Mouse (Mus musculus): Measurements from ENCODE around the gene Cdkal1. TPM values are rescaled to one million over a fixed set of nuclear protein-coding genes. Genes with fewer than 3 reads are reported as not detected.
A peak's percentile ranks its signal among the peaks of the same experiment; 100 is the strongest.

The Cdkal1 gene
- total and polyA plus RNA-seq, 3 experiments = 3.9 to 30.3 (median 29.9) TPM

DNA sequence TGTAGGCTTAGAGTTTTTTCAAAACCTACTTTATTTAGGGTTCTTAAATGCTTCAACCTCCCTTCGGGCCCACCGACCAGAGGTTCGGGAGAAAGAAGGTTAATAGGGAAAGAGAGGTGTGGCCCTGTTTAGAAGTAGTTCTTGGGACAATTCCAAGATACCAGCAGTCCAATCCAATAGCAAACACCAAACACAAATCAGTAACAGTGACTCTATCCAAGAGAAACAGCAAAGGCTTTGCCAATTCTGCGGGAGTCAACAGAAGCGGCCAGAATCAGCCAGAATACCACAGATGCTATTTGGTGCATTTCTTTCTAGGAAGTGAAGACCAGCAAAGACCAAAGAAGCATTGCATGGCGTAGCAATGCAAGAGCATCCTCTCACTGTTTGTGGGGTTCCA lies 646.7 kb downstream of the Cdkal1 start:
- H3K27ac ChIP-seq = no peak overlapping the region
- peak in 1 of 2 experiments; percentile 26 for DNase-seq
- no peak for TF ChIP-seq EP300 (IDR thresholded peaks at IDR 0.05; ENCODE audit: insufficient read depth, low read depth, low read length)
- no peak for TF ChIP-seq CTCF (IDR thresholded peaks at IDR 0.05)
- no peak for TF ChIP-seq POLR2A (IDR thresholded peaks at IDR 0.05; ENCODE audit: insufficient read depth, low read depth, low read length)
- no peaks in the 10 kb centered on the region for H3K27me3 ChIP-seq (ENCODE audit: control insufficient read depth, insufficient read depth, low read length)
- H3K9ac ChIP-seq (ENCODE audit: low read depth, low read length) = no peak overlapping the region
- no peaks in the 10 kb centered on the region for H3K36me3 ChIP-seq (ENCODE audit: control insufficient read depth, insufficient read depth, low read length)
- no peak overlapping the region for H3K4me3 ChIP-seq
- WGBS = 67% methylated on average over 6 of the region's 6 CpGs
- intact Hi-C loops (cut with DNase I) = no loop called here
- peaks cover 1% of the 10 kb centered on the region for H3K4me1 ChIP-seq (ENCODE audit: control insufficient read depth, insufficient read depth, low read length)
- no peaks in the 10 kb centered on the region for H3K79me2 ChIP-seq (replicated peaks; ENCODE audit: control insufficient read depth, insufficient read depth, low read length)

DNA sequence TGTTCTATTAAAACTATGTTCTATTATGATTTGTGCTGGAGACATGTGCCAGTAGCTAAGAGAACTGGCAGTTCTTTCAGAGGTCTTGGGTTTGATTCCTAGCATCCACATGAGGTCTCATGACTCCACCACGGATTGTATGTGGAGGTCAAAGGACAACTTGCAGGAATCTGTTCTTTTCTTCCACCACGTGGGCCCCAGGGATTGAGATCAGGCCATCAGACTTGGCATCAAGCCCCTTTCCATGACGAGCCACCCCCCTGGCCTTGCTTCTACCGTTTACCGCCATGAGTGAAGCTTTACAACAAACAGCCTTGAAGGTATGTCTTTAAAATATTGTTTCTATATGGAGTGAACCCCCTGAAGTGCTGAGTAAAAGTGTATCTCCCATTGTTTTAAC lies 651.6 kb downstream of the Cdkal1 start:
- no peak for DNase-seq
- H3K4me3 ChIP-seq = no peak overlapping the region
- intact Hi-C loops (cut with DNase I) = loop anchor here (5.0 kb wide), 1 partner anchor 247 kb away; no protein-coding TSS in a partner anchor
- WGBS = 67% methylated on average over 5 of the region's 5 CpGs
- peaks cover 10% of the 10 kb centered on the region for H3K4me1 ChIP-seq (ENCODE audit: control insufficient read depth, insufficient read depth, low read length)
- TF ChIP-seq CTCF (IDR thresholded peaks at IDR 0.05) (no peak), POLR2A (IDR thresholded peaks at IDR 0.05; ENCODE audit: insufficient read depth, low read depth, low read length) (no peak), EP300 (IDR thresholded peaks at IDR 0.05; ENCODE audit: insufficient read depth, low read depth, low read length) (no peak)
- no peaks in the 10 kb centered on the region for H3K27me3 ChIP-seq (ENCODE audit: control insufficient read depth, insufficient read depth, low read length)
- H3K27ac ChIP-seq = no peak overlapping the region; the same call in 1 of the 2 replicates
- no peak overlapping the region for H3K9ac ChIP-seq (ENCODE audit: low read depth, low read length)
- H3K79me2 ChIP-seq (replicated peaks; ENCODE audit: control insufficient read depth, insufficient read depth, low read length) = no peaks in the 10 kb centered on the region
- H3K36me3 ChIP-seq (ENCODE audit: control insufficient read depth, insufficient read depth, low read length) = no peaks in the 10 kb centered on the region; the same call in 1 of the 2 replicates

DNA sequence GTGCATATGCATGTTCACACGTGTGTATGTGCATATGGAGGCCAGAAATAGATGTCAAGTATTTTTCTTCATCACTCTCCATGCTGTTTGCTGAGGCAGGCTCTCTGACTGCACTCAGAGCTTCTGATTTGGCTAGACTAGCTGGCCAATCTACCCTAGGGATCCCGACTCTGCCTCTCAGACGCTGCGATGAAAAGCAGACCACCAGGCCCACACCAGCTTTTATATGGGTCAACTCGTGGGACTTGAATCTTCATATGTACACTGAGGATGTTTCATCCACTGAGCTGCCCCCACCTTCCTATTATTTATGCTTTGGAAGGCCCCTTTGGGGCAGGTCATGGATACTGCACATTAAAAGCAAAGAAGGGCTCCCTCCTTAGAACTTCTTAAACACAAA lies 652.0 kb downstream of the Cdkal1 start:
- Histone ChIP-seq H3K79me2 (replicated peaks; ENCODE audit: control insufficient read depth, insufficient read depth, low read length) (no peaks in the 10 kb centered on the region), H3K4me1 (ENCODE audit: control insufficient read depth, insufficient read depth, low read length) (peaks cover 10% of the 10 kb centered on the region), H3K9ac (ENCODE audit: low read depth, low read length) (no peak overlapping the region), H3K27ac (peak overlapping the region; percentile 77), H3K27me3 (ENCODE audit: control insufficient read depth, insufficient read depth, low read length) (no peaks in the 10 kb centered on the region), H3K36me3 (ENCODE audit: control insufficient read depth, insufficient read depth, low read length) (no peaks in the 10 kb centered on the region; the same call in 1 of the 2 replicates), H3K4me3 (no peak overlapping the region)
- intact Hi-C loops (cut with DNase I) = loop anchor here (5.0 kb wide), 1 partner anchor 246 kb away; no protein-coding TSS in a partner anchor
- no peak for TF ChIP-seq CTCF (IDR thresholded peaks at IDR 0.05)
- no peak for TF ChIP-seq EP300 (IDR thresholded peaks at IDR 0.05; ENCODE audit: insufficient read depth, low read depth, low read length)
- no peak for TF ChIP-seq POLR2A (IDR thresholded peaks at IDR 0.05; ENCODE audit: insufficient read depth, low read depth, low read length)
- DNase-seq = no peak
- WGBS = 75% methylated on average over 5 of the region's 5 CpGs

DNA sequence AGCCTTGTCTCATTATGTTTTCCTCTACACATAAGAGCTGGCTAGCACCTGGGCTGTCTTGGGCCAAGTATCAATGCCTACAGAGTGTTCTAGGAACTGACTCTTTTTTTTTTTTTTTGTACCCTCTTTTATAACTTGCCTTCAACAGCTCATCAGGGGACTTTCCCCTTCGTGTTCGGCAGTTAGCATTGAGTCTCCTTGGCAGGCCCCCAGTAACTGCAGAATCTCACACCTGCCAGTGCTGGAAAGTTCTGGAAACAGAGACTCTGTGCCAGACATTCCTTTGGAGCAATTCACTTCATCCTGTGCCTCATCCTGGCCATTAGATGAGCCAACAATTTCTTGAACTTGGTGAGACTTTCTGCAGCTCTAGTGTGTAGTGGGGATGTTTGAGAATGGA lies 652.9 kb downstream of the Cdkal1 start:
- Histone ChIP-seq H3K27me3 (ENCODE audit: control insufficient read depth, insufficient read depth, low read length) (no peaks in the 10 kb centered on the region), H3K4me1 (ENCODE audit: control insufficient read depth, insufficient read depth, low read length) (peaks cover 10% of the 10 kb centered on the region), H3K79me2 (replicated peaks; ENCODE audit: control insufficient read depth, insufficient read depth, low read length) (no peaks in the 10 kb centered on the region), H3K4me3 (no peak overlapping the region), H3K27ac (peak overlapping the region; percentile 77), H3K36me3 (ENCODE audit: control insufficient read depth, insufficient read depth, low read length) (no peaks in the 10 kb centered on the region; the same call in 1 of the 2 replicates), H3K9ac (ENCODE audit: low read depth, low read length) (no peak overlapping the region)
- intact Hi-C loops (cut with DNase I) = loop anchor here (5.0 kb wide), 1 partner anchor 245 kb away; no protein-coding TSS in a partner anchor
- WGBS = 5% methylated on average over 2 of the region's 2 CpGs
- TF ChIP-seq EP300 (IDR thresholded peaks at IDR 0.05; ENCODE audit: insufficient read depth, low read depth, low read length) (peak; percentile 94), CTCF (IDR thresholded peaks at IDR 0.05) (no peak), POLR2A (IDR thresholded peaks at IDR 0.05; ENCODE audit: insufficient read depth, low read depth, low read length) (0 out of 2 replicates have a peak, but pooled peaks have one; percentile 11)
- DNase-seq = peak; percentile 77 to 88

DNA sequence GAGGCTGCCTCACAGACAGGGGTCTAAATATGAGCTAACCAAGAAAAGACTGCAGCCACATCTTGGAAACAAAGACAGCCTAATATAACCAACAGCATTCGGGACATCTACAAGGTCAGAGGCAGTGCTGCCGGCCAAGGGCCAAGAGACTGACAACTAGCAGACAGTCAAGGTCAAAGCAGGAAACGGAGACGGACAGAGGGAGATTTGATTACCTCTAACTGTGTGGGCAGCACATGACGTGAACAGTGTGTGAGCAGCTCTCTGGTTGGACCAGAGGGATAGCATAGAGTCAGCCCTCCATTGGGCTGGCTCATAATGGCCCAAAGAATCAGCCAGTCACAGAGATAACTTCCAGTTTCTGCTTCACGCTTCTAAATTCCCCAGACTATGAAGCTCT lies 655.8 kb downstream of the Cdkal1 start:
- Histone ChIP-seq H3K4me3 (no peak overlapping the region), H3K27ac (peak overlapping the region; percentile 77), H3K36me3 (ENCODE audit: control insufficient read depth, insufficient read depth, low read length) (no peaks in the 10 kb centered on the region; the same call in 1 of the 2 replicates), H3K27me3 (ENCODE audit: control insufficient read depth, insufficient read depth, low read length) (no peaks in the 10 kb centered on the region), H3K79me2 (replicated peaks; ENCODE audit: control insufficient read depth, insufficient read depth, low read length) (no peaks in the 10 kb centered on the region), H3K9ac (ENCODE audit: low read depth, low read length) (no peak overlapping the region), H3K4me1 (ENCODE audit: control insufficient read depth, insufficient read depth, low read length) (peaks cover 10% of the 10 kb centered on the region)
- intact Hi-C loops (cut with DNase I) = loop anchor here (5.0 kb wide), 2 partner anchors 242 to 433 kb away; no protein-coding TSS in a partner anchor
- DNase-seq = peak; percentile 51 to 81
- peak; percentile 88 for TF ChIP-seq EP300 (IDR thresholded peaks at IDR 0.05; ENCODE audit: insufficient read depth, low read depth, low read length)
- no peak for TF ChIP-seq CTCF (IDR thresholded peaks at IDR 0.05)
- WGBS = 14% methylated on average over 6 of the region's 6 CpGs

DNA sequence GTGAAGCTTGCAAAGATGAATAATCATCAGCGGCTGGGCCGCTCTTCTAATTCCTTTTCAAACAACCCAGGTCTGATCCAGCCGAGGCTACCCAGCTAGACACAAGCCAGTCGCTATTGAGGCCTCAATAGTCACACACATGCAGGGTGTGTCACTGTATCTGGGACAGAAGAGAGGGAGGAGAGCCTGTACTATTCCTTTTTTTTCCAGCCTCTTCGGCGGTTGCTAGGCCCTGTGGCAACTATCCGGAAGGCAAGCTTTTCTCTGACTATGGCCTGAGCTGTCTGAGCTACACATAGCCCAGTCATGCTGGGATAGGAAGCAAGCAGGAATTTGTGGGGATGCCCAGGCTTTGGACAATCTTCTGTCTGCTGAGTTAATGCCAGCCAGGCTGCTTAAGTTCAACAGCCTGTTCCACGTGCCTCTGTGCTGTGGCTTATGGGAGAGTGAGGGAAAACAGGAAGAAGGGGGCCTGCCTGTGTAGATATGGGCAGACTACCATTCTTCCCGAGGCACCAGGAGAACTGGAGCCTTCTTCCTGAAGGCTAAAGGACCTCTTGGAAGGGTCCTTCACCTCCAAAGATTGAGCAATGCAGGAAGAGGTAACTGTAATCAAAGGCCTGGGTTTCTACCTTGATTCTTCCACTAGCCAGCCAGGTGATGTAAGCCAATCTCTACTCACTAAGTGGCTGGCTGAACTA lies 658.5 kb downstream of the Cdkal1 start:
- Histone ChIP-seq H3K36me3 (ENCODE audit: control insufficient read depth, insufficient read depth, low read length) (peaks cover 11% of the 10 kb centered on the region), H3K4me1 (ENCODE audit: control insufficient read depth, insufficient read depth, low read length) (peaks cover 7% of the 10 kb centered on the region; the same call in 1 of the 2 replicates), H3K27me3 (ENCODE audit: control insufficient read depth, insufficient read depth, low read length) (no peaks in the 10 kb centered on the region), H3K4me3 (no peak overlapping the region), H3K9ac (ENCODE audit: low read depth, low read length) (no peak overlapping the region), H3K27ac (0 out of 2 replicates have a peak overlapping the region, but pooled peaks have one; percentile 16), H3K79me2 (replicated peaks; ENCODE audit: control insufficient read depth, insufficient read depth, low read length) (no peaks in the 10 kb centered on the region)
- TF ChIP-seq CTCF (IDR thresholded peaks at IDR 0.05) = no peak
- no peak for TF ChIP-seq POLR2A (IDR thresholded peaks at IDR 0.05; ENCODE audit: insufficient read depth, low read depth, low read length)
- no peak for TF ChIP-seq EP300 (IDR thresholded peaks at IDR 0.05; ENCODE audit: insufficient read depth, low read depth, low read length)
- intact Hi-C loops (cut with DNase I) = loop anchor here (5.0 kb wide), 1 partner anchor 435 kb away; no protein-coding TSS in a partner anchor
- 54% methylated on average over 9 of the region's 9 CpGs for WGBS
- no peak for DNase-seq
